Comparison of ENCODE assay signal across 9 mouse cellular contexts in the genomic region with DNA sequence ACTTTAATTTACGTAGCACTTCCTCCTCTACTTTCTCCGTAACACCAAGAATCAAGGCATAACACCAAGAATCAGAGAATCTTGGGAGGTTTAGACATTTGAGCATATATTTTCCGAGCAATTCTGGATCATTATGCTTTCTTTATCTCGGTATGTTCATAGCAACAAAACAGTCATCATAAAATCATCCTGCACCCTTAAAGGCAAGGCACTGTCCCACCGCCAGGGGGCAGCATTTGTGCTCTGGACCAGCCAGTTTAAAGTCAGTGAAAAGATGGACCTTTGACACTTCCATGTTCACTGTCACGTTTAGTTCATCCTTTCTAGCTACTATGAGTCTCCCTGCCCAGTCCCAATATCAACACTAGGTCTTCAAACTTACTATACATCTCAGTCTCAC.
DNase-seq lines count a peak whose midpoint lies in the region; ATAC-seq and TF ChIP-seq lines count a peak whose summit lies in the region.
"Had no signal": no experiment of that assay in that cellular context is flagged by ENCODE, and none has a peak within 500 bp of the region (broad histone marks: within the 10 kb centered on the region; RNA-seq: fewer than 3 reads in every experiment).

No protein-coding gene starts in this region.

- no peak overlapping the region for H3K4me2 ChIP-seq in liver, embryonic 12.5 days
- H3K4me2 ChIP-seq: midbrain, embryonic 12.5 days had no signal

- ATAC-seq in liver, embryonic 12.5 days, result no peak
- ATAC-seq in neutrophil, adult 5-6 weeks (ENCODE audit: extremely low read depth, insufficient number of reproducible peaks, low FRiP score, poor library complexity, severe bottlenecking), result 0 out of 2 replicates have a peak, but pooled peaks have one; percentile 41

- no peak overlapping the region for H3K27ac ChIP-seq in liver, adult 2 months (replicated peaks; ENCODE audit: insufficient read depth, low read depth, low read length)
- no peak overlapping the region for H3K27ac ChIP-seq in liver, embryonic 12.5 days
- H3K27ac ChIP-seq: midbrain, embryonic 12.5 days had no signal

- TF ChIP-seq CTCF in liver, adult 2 months (IDR thresholded peaks at IDR 0.05; ENCODE audit: low read depth, low read length), result peak; percentile 76

- WGBS in liver, adult 2 months, result 60% methylated on average over 6 of the region's 6 CpGs
- 47% methylated on average over 6 of the region's 6 CpGs for WGBS in liver, embryonic 12.5 days (ENCODE audit: insufficient replicate concordance)

- H3K36me3 ChIP-seq in liver, adult 2 months (ENCODE audit: control insufficient read depth, insufficient read depth, low read length), result no peaks in the 10 kb centered on the region
- H3K36me3 ChIP-seq in liver, embryonic 12.5 days, result no peaks in the 10 kb centered on the region
- H3K36me3 ChIP-seq: midbrain, embryonic 12.5 days had no signal

- DNase-seq in embryo, embryonic 10 days (ENCODE audit: low spot score), result peak; percentile 32
- DNase-seq in embryo, embryonic 9.5 days (ENCODE audit: extremely low spot score), result no peak
- DNase-seq in liver, adult 2 months (ENCODE audit: extremely low read depth, low read depth, low spot score), result no peak
- peak; percentile 18 for DNase-seq in c-Kit-positive CD71-negative TER-119-negative erythroid progenitor cells, embryonic 14.5 days (ENCODE audit: low read depth)
- no peak for DNase-seq in gastrocnemius, adult 8-10 months (ENCODE audit: low spot score in 2 of 2)
- no peak for DNase-seq in ovary, postnatal 10 days (ENCODE audit: low spot score)

- no peaks in the 10 kb centered on the region for H3K9me3 ChIP-seq in liver, embryonic 12.5 days (replicated peaks)
- H3K9me3 ChIP-seq: midbrain, embryonic 12.5 days had no signal

- no peaks in the 10 kb centered on the region for H3K79me2 ChIP-seq in liver, adult 2 months (ENCODE audit: control insufficient read depth, insufficient read depth, low read length)

- H3K4me3 ChIP-seq in liver, adult 2 months (ENCODE audit: insufficient read depth, low read depth, low read length), result no peak overlapping the region
- H3K4me3 ChIP-seq in liver, embryonic 12.5 days, result no peak overlapping the region
- H3K4me3 ChIP-seq: midbrain, embryonic 12.5 days had no signal

- H3K9ac ChIP-seq in liver, adult 2 months (ENCODE audit: low read depth, low read length), result no peak overlapping the region
- H3K9ac ChIP-seq in liver, embryonic 12.5 days, result no peak overlapping the region
- H3K9ac ChIP-seq: midbrain, embryonic 12.5 days had no signal

- H3K4me1 ChIP-seq in liver, adult 2 months (ENCODE audit: control insufficient read depth, insufficient read depth, low read length), result no peaks in the 10 kb centered on the region
- H3K4me1 ChIP-seq in liver, embryonic 12.5 days, result no peaks in the 10 kb centered on the region
- H3K4me1 ChIP-seq: midbrain, embryonic 12.5 days had no signal

- no peak for TF ChIP-seq POLR2A in liver, adult 2 months (IDR thresholded peaks at IDR 0.05; ENCODE audit: extremely low read depth, insufficient read depth, low read length)

- H3K27me3 ChIP-seq in liver, adult 2 months (ENCODE audit: control insufficient read depth, insufficient read depth, low read length), result no peaks in the 10 kb centered on the region
- no peaks in the 10 kb centered on the region for H3K27me3 ChIP-seq in liver, embryonic 12.5 days (replicated peaks)
- H3K27me3 ChIP-seq: midbrain, embryonic 12.5 days had no signal

Comparison
In these comparisons a context has a peak if more than half of its experiments do, and no peak if none do; other contexts are left out.
1. DNase-seq: peak in embryo, embryonic 10 days (single experiment) and c-Kit-positive CD71-negative TER-119-negative erythroid progenitor cells, embryonic 14.5 days (single experiment); none in embryo, embryonic 9.5 days (single experiment), liver, adult 2 months (single experiment), gastrocnemius, adult 8-10 months (0 of 2) and ovary, postnatal 10 days (single experiment).